16 mouse cellular contexts compared by ENCODE assay signal in genomic region chr8:103998143-103998542, GRCm38 (mm10).
"Had no signal": no experiment of that assay in that cellular context is flagged by ENCODE, and none has a peak within 500 bp of the region (broad histone marks: within the 10 kb centered on the region; RNA-seq: fewer than 3 reads in every experiment).

No protein-coding gene starts in this region.

- ATAC-seq: midbrain, embryonic 15.5 days had no signal

- DNase-seq: kidney, postnatal 10 days; kidney, postnatal 36 days; layer of hippocampus, postnatal 36 days; lung, adult 18-20 months; right cerebral cortex, adult 18-20 months; right cerebral cortex, postnatal 14 days; right cerebral cortex, postnatal 4 days; thymus, adult 2 months; thymus, postnatal 14 days; thymus, postnatal 4 days had no signal

- H3K4me1 ChIP-seq: liver, embryonic 15.5 days; midbrain, embryonic 12.5 days; midbrain, embryonic 15.5 days; neural tube, embryonic 12.5 days; neural tube, embryonic 15.5 days had no signal

- H3K4me3 ChIP-seq: left cerebral cortex, adult 2 months; liver, embryonic 15.5 days; midbrain, embryonic 12.5 days; midbrain, embryonic 15.5 days; neural tube, embryonic 12.5 days; neural tube, embryonic 15.5 days had no signal
